Mouse (Mus musculus) CD4-positive, CD25-positive, alpha-beta regulatory T cell, adult 4 months (primary cell): ENCODE measurements at regions not wholly inside any gene's neighbourhood (a gene's known extent, or its start where the extent isn't known, plus 50 kb on each side); places are given as distances from the start of the nearest gene placed in this dataset.

Experiments used
- ATAC-seq: one replicate; pipeline ENCODE4 v1.8.0; 2017

GRCm38 (mm10) chr4:33595763-33596162 lies 285.7 kb downstream of the Rngtt start:
- no peak for ATAC-seq

DNA sequence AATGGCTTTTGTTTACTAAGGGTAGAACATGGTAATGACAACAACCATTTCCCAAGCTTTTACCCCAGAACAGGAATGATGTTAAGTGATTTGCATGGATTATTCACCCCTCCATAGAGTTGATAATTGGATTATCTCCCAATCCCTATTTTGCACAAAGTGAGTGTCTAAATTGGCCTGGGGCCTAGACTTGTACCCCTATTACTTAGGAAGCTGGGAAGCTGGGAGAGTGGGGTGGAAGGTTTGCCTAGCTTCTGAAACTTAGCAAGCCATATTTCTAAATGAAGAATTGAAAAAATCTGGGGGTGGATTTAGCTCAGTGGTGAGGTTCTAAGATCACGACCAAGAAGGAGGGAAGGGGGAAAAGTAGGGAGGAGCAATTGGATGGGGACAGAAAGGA lies 289.9 kb downstream of the Rngtt start:
- ATAC-seq = no peak

DNA sequence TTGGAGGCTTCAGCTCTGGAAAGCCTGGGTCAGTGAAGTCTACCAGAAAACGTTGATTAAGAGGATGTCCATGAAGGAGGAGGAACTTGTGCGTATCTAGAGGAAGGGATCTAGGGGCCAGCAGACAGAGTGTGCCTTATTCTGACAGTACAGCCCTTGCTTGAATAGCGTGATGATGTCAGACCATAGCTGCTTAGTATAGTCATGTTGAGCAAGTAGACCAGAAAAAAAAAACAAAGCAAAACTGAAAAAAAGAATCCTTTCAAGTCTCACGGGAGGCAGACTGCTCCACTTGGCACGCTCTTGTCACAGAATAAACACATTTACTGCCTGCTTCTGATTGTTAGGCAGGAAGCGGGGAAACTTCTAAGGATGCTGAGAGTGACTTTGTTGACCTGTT lies 290.7 kb downstream of the Rngtt start:
- no peak for ATAC-seq

DNA sequence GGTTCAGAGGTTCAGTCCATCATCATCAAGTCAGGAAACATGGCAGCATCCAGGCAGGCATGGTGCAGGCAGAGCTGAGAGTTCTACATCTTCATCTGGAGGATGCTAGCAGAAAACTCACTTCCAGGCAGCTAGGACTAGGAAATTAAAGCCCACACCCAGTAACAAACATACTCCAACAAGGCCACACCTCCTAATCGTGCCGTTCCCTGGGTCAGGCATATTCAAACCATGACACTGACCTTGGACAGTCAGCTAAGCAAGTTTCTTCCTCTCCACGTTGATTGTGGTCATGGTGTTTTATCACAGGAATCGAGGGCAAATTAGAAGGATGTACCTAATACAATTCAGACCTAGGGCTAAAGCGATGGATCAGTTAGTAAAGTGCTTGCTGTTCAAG lies 294.5 kb downstream of the Rngtt start:
- no peak for ATAC-seq

GRCm38 (mm10) chr4:33639821-33640575 lies 284.4 kb upstream of the Cnr1 start:
- ATAC-seq = no peak

- ATAC-seq = no peak
These were observed 283.7 kb upstream of the Cnr1 start for GRCm38 (mm10) chr4:33640576-33641255.

DNA sequence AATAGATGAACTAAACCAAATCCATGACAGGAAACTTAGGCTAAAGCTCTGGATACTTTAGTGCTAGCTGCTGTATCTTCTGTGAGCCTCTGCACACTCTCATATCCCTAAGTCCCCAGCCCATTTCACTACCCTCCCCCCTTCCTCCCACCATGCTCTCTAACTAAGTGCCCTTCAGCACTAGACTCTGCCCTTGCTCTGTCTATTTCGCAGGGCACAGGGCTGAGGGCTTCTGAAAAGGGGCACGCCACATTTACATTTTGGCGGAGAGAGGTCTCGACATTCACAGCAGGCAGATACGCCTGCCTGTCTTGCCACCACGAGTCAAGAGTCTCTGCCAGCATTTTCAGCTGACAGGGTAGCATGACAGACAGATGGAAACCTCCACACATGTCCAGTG lies 282.5 kb upstream of the Cnr1 start:
- ATAC-seq = no peak

- ATAC-seq = no peak
These were observed 281.9 kb upstream of the Cnr1 start for GRCm38 (mm10) chr4:33642526-33642925.

DNA sequence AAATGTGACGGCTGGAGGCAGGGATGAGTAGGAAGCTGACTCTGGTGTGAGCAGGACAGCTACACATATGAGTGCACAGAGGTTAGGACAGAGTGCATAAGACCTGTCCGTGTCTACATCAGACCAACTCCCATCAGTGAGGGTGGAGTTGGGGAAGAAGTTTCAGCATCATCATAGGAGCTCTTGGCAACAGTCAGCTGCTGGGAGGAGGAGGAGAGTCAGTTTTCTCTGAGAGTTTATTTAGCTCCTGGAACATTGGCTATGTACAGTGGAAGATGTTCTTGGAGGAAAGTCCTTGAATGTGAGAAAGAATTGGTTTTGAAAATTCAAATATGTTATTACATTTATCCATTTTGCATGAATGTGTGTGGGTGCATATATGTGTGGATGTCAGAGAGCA lies 279.2 kb upstream of the Cnr1 start:
- no peak for ATAC-seq

DNA sequence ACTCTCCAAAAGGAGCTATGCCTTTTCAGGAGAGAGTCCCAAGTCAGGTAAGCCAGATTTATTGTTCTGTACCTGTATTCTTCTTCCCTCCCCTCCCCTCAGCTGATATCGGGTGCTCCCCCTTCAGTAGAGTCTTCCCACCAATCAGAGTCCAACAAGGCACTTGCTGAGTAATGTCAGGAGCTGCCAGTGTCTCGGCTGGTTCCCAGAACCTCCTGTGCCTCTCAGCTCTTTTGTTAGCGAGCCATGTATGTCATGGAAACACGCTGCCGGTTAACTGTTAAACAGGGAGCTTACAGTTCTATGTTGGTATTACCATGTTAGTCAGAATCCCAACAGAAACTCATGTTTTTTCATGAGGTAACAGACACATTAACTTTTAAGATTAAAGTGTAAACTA lies 273.1 kb upstream of the Cnr1 start:
- no peak for ATAC-seq

- ATAC-seq = no peak
These were observed 264.6 kb upstream of the Cnr1 start for GRCm38 (mm10) chr4:33659766-33660165.

DNA sequence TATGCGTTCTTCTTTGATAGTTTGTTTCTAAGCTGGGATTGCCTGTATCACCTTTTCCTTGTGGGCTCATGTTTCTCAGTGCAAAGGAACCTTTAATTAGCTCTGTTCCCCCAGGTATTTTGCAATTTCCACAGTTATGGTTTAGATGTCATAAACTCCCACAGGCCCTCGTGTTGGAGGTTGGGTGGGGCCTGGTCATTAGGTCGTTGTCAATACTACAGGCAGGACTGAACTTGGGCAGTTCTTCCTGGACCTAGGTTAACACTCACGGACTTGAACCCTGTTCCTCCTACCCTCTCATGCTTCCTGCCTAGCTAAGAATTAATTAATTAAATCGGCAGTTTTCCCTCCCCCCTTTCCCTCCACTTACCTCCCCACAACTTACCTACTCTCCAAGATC lies 263.8 kb upstream of the Cnr1 start:
- no peak for ATAC-seq

GRCm38 (mm10) chr4:33661862-33662261 lies 262.5 kb upstream of the Cnr1 start:
- ATAC-seq = no peak

GRCm38 (mm10) chr4:33662965-33663364 lies 261.4 kb upstream of the Cnr1 start:
- no peak for ATAC-seq

- no peak for ATAC-seq
These were observed 260.5 kb upstream of the Cnr1 start for GRCm38 (mm10) chr4:33663616-33664473.

DNA sequence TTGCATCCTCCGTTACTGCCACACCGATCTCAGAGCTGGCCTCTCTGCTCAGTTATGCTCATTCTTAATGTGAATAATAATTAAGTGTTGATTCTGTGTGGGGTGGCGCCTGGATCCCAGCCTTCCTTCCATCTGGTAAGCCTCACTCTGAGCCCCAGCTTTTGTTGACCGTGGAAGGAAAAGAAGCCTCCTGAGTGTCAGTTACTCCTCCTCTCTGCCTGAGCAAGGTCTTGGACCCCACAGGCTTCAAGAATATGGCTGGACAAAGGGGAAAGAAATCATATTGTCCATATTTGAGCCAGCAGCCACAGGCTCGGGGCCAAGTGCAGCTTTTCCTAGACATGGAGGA lies 259.9 kb upstream of the Cnr1 start:
- ATAC-seq = no peak

GRCm38 (mm10) chr4:33665250-33665873 lies 259.0 kb upstream of the Cnr1 start:
- no peak for ATAC-seq

GRCm38 (mm10) chr4:33668431-33668830 lies 256.0 kb upstream of the Cnr1 start:
- no peak for ATAC-seq

DNA sequence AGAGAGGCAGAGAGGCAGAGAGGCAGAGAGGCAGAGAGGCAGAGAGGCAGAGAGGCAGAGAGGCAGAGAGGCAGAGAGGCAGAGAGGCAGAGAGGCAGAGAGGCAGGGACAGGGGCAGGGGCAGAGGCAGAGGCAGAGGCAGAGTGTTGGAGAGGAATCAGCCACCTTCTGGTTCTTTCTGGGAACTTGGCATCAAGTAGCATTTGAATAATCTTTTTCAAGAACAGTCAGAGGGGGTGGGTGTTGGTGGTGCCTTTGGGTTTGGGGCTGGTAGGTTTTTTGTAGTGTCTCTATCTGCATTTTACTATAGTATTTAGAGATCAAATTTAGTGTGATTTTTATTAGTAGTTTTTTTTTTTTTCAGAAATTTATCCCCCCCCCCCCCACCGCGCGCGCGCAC lies 249.3 kb upstream of the Cnr1 start:
- no peak for ATAC-seq

DNA sequence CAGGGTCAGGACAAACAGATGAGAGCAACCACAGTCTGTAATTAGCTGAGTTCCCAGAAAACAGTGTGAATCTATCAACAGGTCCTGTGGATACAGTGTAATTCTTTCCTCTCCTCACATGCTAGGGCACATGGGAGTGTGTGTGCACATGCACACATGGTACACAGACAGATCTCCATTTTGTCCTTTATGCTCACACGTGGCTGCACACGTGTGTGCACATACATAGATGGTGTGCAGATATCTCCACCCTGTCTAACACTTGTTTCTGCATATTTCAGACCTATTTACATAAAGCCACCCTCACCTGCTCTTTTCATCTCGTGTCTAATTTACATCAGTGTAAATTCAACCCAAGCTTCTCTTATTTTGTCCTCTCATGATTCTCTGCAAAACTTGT lies 245.0 kb upstream of the Cnr1 start:
- no peak for ATAC-seq

- ATAC-seq = no peak
These were observed 238.3 kb upstream of the Cnr1 start for GRCm38 (mm10) chr4:33686135-33686534.

GRCm38 (mm10) chr4:33687434-33687833 lies 237.0 kb upstream of the Cnr1 start:
- ATAC-seq = no peak

GRCm38 (mm10) chr4:33693441-33693840 lies 231.0 kb upstream of the Cnr1 start:
- ATAC-seq = no peak
